8 mouse cellular contexts compared by ENCODE assay signal in the genomic region with DNA sequence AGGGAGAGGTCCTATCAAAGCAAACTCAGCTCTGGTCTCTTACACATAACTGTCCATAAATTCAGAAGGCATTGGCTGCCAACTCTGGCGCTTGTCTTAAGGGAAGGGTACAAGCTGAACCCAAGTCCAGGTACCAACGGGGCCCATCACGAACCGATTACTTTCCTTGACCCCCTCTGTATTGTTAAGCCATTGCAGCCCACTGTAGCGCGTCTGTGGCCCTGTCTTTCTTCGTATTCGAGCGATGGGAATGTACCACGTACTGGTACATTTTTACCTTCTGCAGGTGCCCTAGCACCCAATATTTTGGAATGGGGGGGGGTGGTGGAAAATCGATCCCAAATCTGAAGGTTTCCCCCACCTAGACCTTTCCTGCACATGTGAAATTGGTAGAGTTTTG. TPM values are rescaled to one million over a fixed set of nuclear protein-coding genes. Genes with fewer than 3 reads are reported as not detected.
DNase-seq lines count a peak whose midpoint lies in the region; ATAC-seq and TF ChIP-seq lines count a peak whose summit lies in the region.

No protein-coding gene starts in this region.

- WGBS in heart, embryonic 10.5 days, result 84% methylated on average over 11 of the region's 11 CpGs
- WGBS in forebrain, embryonic 16.5 days, result 84% methylated on average over 11 of the region's 11 CpGs
- 80% methylated on average over 11 of the region's 11 CpGs for WGBS in liver, embryonic 15.5 days (ENCODE audit: insufficient replicate concordance)

- intact Hi-C loops in heart, postnatal 10 days (cut with DNase I), result loop anchor here (2.0 to 5.0 kb wide), 2 partner anchors 17 to 175 kb away; a partner anchor contains a TSS

- H3K27ac ChIP-seq in heart, embryonic 10.5 days, result peak overlapping the region; percentile 95
- peak overlapping the region; percentile 97 for H3K27ac ChIP-seq in forebrain, embryonic 16.5 days (ENCODE audit: low read length)
- peak overlapping the region; percentile 90 for H3K27ac ChIP-seq in liver, embryonic 15.5 days (replicated peaks)

- DNase-seq in heart, embryonic 10.5 days (ENCODE audit: low spot score), result no peak
- DNase-seq in heart, postnatal 10 days, result no peak
- no peak for DNase-seq in frontal cortex, postnatal 25 days (ENCODE audit: low spot score in 2 of 2)
- no peak for DNase-seq in frontal cortex, postnatal 10 days (ENCODE audit: low spot score in 2 of 2)
- DNase-seq in right cerebral cortex, postnatal 25 days, result no peak

- H3K9ac ChIP-seq in forebrain, embryonic 16.5 days (replicated peaks; ENCODE audit: low read depth, low read length), result peak overlapping the region; percentile 65; the same call in 1 of the 2 replicates
- H3K9ac ChIP-seq in liver, embryonic 15.5 days, result peak overlapping the region; percentile 60; the same call in 1 of the 2 replicates

- H3K4me1 ChIP-seq in heart, embryonic 10.5 days, result peaks cover 39% of the 10 kb centered on the region
- H3K4me1 ChIP-seq in E14TG2a.4 (replicated peaks; ENCODE audit: low read depth, low read length), result peaks cover 65% of the 10 kb centered on the region
- H3K4me1 ChIP-seq in forebrain, embryonic 16.5 days (replicated peaks; ENCODE audit: control insufficient read depth, insufficient read depth, low read length), result peaks cover 27% of the 10 kb centered on the region
- H3K4me1 ChIP-seq in liver, embryonic 15.5 days (replicated peaks), result peaks cover 64% of the 10 kb centered on the region

- H3K4me3 ChIP-seq in heart, embryonic 10.5 days, result peak overlapping the region; percentile 54
- 0 out of 2 replicates have a peak overlapping the region, but pooled peaks have one; percentile 17 for H3K4me3 ChIP-seq in E14TG2a.4 (replicated peaks; ENCODE audit: low read length)
- H3K4me3 ChIP-seq in forebrain, embryonic 16.5 days (replicated peaks; ENCODE audit: low read length), result peak overlapping the region; percentile 38
- peak overlapping the region; percentile 46; the same call in 1 of the 2 replicates for H3K4me3 ChIP-seq in liver, embryonic 15.5 days (replicated peaks)

- no peaks in the 10 kb centered on the region for H3K27me3 ChIP-seq in heart, embryonic 10.5 days (ENCODE audit: insufficient read depth, poor library complexity, severe bottlenecking)
- no peaks in the 10 kb centered on the region for H3K27me3 ChIP-seq in E14TG2a.4 (ENCODE audit: insufficient read depth, low read length)
- no peaks in the 10 kb centered on the region for H3K27me3 ChIP-seq in forebrain, embryonic 16.5 days (replicated peaks; ENCODE audit: control insufficient read depth, insufficient read depth, low read length)
- no peaks in the 10 kb centered on the region for H3K27me3 ChIP-seq in liver, embryonic 15.5 days

- H3K9me3 ChIP-seq in heart, embryonic 10.5 days, result no peaks in the 10 kb centered on the region
- no peaks in the 10 kb centered on the region for H3K9me3 ChIP-seq in E14TG2a.4 (ENCODE audit: low read length)
- H3K9me3 ChIP-seq in forebrain, embryonic 16.5 days (ENCODE audit: control insufficient read depth, low read length), result no peaks in the 10 kb centered on the region
- H3K9me3 ChIP-seq in liver, embryonic 15.5 days (replicated peaks), result no peaks in the 10 kb centered on the region

- TF ChIP-seq CTCF in E14TG2a.4 (conservative IDR thresholded peaks at IDR 0.05; ENCODE audit: low read length), result no peak

- H3K36me3 ChIP-seq in heart, embryonic 10.5 days, result no peaks in the 10 kb centered on the region
- H3K36me3 ChIP-seq in E14TG2a.4 (ENCODE audit: insufficient read depth, low read length), result no peaks in the 10 kb centered on the region
- H3K36me3 ChIP-seq in forebrain, embryonic 16.5 days (ENCODE audit: control insufficient read depth, insufficient read depth), result no peaks in the 10 kb centered on the region
- H3K36me3 ChIP-seq in liver, embryonic 15.5 days (replicated peaks), result no peaks in the 10 kb centered on the region

- no peak for ATAC-seq in forebrain, embryonic 16.5 days
- ATAC-seq in liver, embryonic 15.5 days (ENCODE audit: insufficient read depth), result no peak

- H3K4me2 ChIP-seq in forebrain, embryonic 16.5 days (ENCODE audit: low read length), result peak overlapping the region; percentile 51
- H3K4me2 ChIP-seq in liver, embryonic 15.5 days, result peak overlapping the region; percentile 91

RNA-seq across cellular contexts. Expression of a gene that starts 1.6 kb away (rescaled TPM):
- 29.1 and 30.4 TPM in 2 replicates for polyA plus RNA-seq in heart, embryonic 10.5 days (2016; fragmentation: Nextera tagmentation; extraction: Ambion mirVana)
- 1 to 10 TPM; 5.8 to 7.8 TPM for total RNA-seq in heart, postnatal 10 days (2021)
- polyA plus RNA-seq in forebrain, embryonic 16.5 days (2015; fragmentation: Nextera tagmentation; extraction: Ambion mirVana), result 43.7 and 48.4 TPM in 2 replicates
- 20.2 and 21.6 TPM in 2 replicates for polyA plus RNA-seq in liver, embryonic 15.5 days (2015; fragmentation: Nextera tagmentation; extraction: Ambion mirVana)

RNA-seq across cellular contexts. Expression of a gene that starts 12.7 kb away (rescaled TPM):
- polyA plus RNA-seq in heart, embryonic 10.5 days (2016; fragmentation: Nextera tagmentation; extraction: Ambion mirVana), result 8.2 and 9.0 TPM in 2 replicates
- 10 to 100 TPM; 16.7 to 19.4 TPM for total RNA-seq in heart, postnatal 10 days (2021)
- 11.4 and 12.3 TPM in 2 replicates for polyA plus RNA-seq in forebrain, embryonic 16.5 days (2015; fragmentation: Nextera tagmentation; extraction: Ambion mirVana)
- polyA plus RNA-seq in liver, embryonic 15.5 days (2015; fragmentation: Nextera tagmentation; extraction: Ambion mirVana), result 4.3 and 5.3 TPM in 2 replicates

RNA-seq across cellular contexts. Expression of a gene that starts 16.1 kb away (rescaled TPM):
- polyA plus RNA-seq in heart, embryonic 10.5 days (2016; fragmentation: Nextera tagmentation; extraction: Ambion mirVana), result 85.8 and 93.0 TPM in 2 replicates
- total RNA-seq in heart, postnatal 10 days (2021), result 10 to 100 TPM; 71.1 to 85.8 TPM
- polyA plus RNA-seq in forebrain, embryonic 16.5 days (2015; fragmentation: Nextera tagmentation; extraction: Ambion mirVana), result 217 and 259 TPM in 2 replicates
- 14.9 and 19.6 TPM in 2 replicates for polyA plus RNA-seq in liver, embryonic 15.5 days (2015; fragmentation: Nextera tagmentation; extraction: Ambion mirVana)

RNA-seq across cellular contexts. Expression of a gene that starts 22.8 kb away (rescaled TPM):
- polyA plus RNA-seq in heart, embryonic 10.5 days (2016; fragmentation: Nextera tagmentation; extraction: Ambion mirVana), result 8.0 and 8.8 TPM in 2 replicates
- total RNA-seq in heart, postnatal 10 days (2021), result 100 to 1,000 TPM in 1 of 2 experiments, 10 to 100 TPM in 1; 61.4 to 101 TPM
- 11.8 and 12.1 TPM in 2 replicates for polyA plus RNA-seq in forebrain, embryonic 16.5 days (2015; fragmentation: Nextera tagmentation; extraction: Ambion mirVana)
- 6.4 and 7.6 TPM in 2 replicates for polyA plus RNA-seq in liver, embryonic 15.5 days (2015; fragmentation: Nextera tagmentation; extraction: Ambion mirVana)

RNA-seq across cellular contexts. Expression of a gene that starts 26.8 kb away (rescaled TPM):
- 110 and 147 TPM in 2 replicates for polyA plus RNA-seq in heart, embryonic 10.5 days (2016; fragmentation: Nextera tagmentation; extraction: Ambion mirVana)
- total RNA-seq in heart, postnatal 10 days (2021), result 10 to 100 TPM; 11.6 to 15.4 TPM
- polyA plus RNA-seq in forebrain, embryonic 16.5 days (2015; fragmentation: Nextera tagmentation; extraction: Ambion mirVana), result 56.7 and 68.2 TPM in 2 replicates
- polyA plus RNA-seq in liver, embryonic 15.5 days (2015; fragmentation: Nextera tagmentation; extraction: Ambion mirVana), result 111 and 115 TPM in 2 replicates
